Mouse (Mus musculus) forebrain, embryonic 16.5 days (tissue): ENCODE results near the gene Armc7. TPM values are rescaled to one million over a fixed set of nuclear protein-coding genes. Genes with fewer than 3 reads are reported as not detected.

Experiments used
- microRNA-seq: library from miRNA; unstranded; fragments of <30 nt; microRNA quantifications from one replicate; pipeline ENCODE4, GENCODE M21; 2017
- polyA plus RNA-seq: library from polyadenylated mRNA; unstranded; fragments of >200 nt; fragmentation: Nextera tagmentation; extraction: Ambion mirVana; gene quantifications from 2 replicates; pipeline ENCODE4 v1.2.1, GENCODE M21; 2015

Armc7 gene
- polyA plus RNA-seq, 1 experiment from 2014 or later: 17.3 TPM

Small RNAs within 50 kb of the gene (microRNA-seq; reads per million reads assigned to microRNA genes)
- gene Mir3968: not detected

Other genes starting within 250 kb of the Armc7 start
- 0.29 and 0.37 TPM in 2 replicates for gene Grin2c, start 208.4 kb upstream of the Armc7 start, polyA plus RNA-seq
- gene Fdxr, start 198.6 kb upstream of the Armc7 start, polyA plus RNA-seq: 23.2 and 26.9 TPM in 2 replicates
- 0.27 and 0.76 TPM in 2 replicates for gene Fads6, start 178.0 kb upstream of the Armc7 start, polyA plus RNA-seq
- 0.24 TPM in 1 of 2 replicates, not detected in the other for gene Otop2, start 168.5 kb upstream of the Armc7 start, polyA plus RNA-seq
- 0.10 TPM in 2 replicates for gene Ush1g, start 153.6 kb upstream of the Armc7 start, polyA plus RNA-seq
- 0.37 TPM in 1 of 2 replicates, not detected in the other for gene Otop3, start 140.9 kb upstream of the Armc7 start, polyA plus RNA-seq
- 46.6 and 58.2 TPM in 2 replicates for gene Hid1, start 107.9 kb upstream of the Armc7 start, polyA plus RNA-seq
- 16.8 and 18.3 TPM in 2 replicates for gene Cdr2l, start 93.8 kb upstream of the Armc7 start, polyA plus RNA-seq
- gene Mrpl58, start 71.9 kb upstream of the Armc7 start, polyA plus RNA-seq: 158 and 176 TPM in 2 replicates
- gene Atp5h, start 55.7 kb upstream of the Armc7 start, polyA plus RNA-seq: 641 and 688 TPM in 2 replicates
- gene Kctd2, start 55.5 kb upstream of the Armc7 start, polyA plus RNA-seq: 18.9 and 20.2 TPM in 2 replicates
- not detected in 2 replicates for gene Trim80, start 35.1 kb upstream of the Armc7 start, polyA plus RNA-seq
- gene Slc16a5, start 13.2 kb upstream of the Armc7 start, polyA plus RNA-seq: not detected in 2 replicates
- 82.6 and 91.0 TPM in 2 replicates for gene Nt5c, start 16.2 kb downstream of the Armc7 start, polyA plus RNA-seq
- 1,959 and 1,981 TPM in 2 replicates for gene Jpt1, start 38.7 kb downstream of the Armc7 start, polyA plus RNA-seq
- gene Sumo2, start 60.6 kb downstream of the Armc7 start, polyA plus RNA-seq: 1,130 and 1,181 TPM in 2 replicates
- 138 and 144 TPM in 2 replicates for gene Nup85, start 88.8 kb downstream of the Armc7 start, polyA plus RNA-seq
- 68.0 and 76.5 TPM in 2 replicates for gene Mrps7, start 128.3 kb downstream of the Armc7 start, polyA plus RNA-seq
- 32.5 and 37.4 TPM in 2 replicates for gene Gga3, start 128.4 kb downstream of the Armc7 start, polyA plus RNA-seq
- 9.8 and 12.9 TPM in 2 replicates for gene Mif4gd, start 137.3 kb downstream of the Armc7 start, polyA plus RNA-seq
- gene Slc25a19, start 152.6 kb downstream of the Armc7 start, polyA plus RNA-seq: 57.2 and 63.0 TPM in 2 replicates
- 188 and 194 TPM in 2 replicates for gene Grb2, start 232.9 kb downstream of the Armc7 start, polyA plus RNA-seq